Mouse (Mus musculus): ENCODE measurements around the gene Nek10. TPM values are rescaled to one million over a fixed set of nuclear protein-coding genes. Genes with fewer than 3 reads are reported as not detected.
"Not testable (repeated sequence)": the region's sequence is repeated elsewhere in the genome, so short reads cannot be mapped to it uniquely, and the experiment has no call there.

The Nek10 gene
- polyA plus RNA-seq, 1 experiment from 2014 or later, result 0.04 TPM

DNA sequence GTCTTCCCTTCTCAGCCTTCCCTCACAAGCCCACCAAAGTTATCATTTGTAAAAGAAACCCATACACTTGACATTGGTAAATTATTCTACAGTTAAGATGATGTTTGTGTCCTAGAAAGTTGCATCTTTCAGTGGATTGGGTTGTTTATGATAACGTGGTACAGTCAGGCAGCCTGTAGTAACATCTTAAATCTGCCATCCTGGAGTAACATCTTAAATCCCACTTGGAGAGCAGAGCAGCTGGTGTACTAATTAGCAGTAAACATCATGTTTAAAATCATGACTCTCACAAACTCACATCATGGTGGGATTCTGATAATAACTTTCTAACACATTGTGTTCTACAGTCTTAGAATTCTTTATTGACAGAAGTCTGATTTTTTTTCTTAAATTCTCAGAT is 148.6 kb downstream of the Nek10 start:
- H3K9me3 ChIP-seq (ENCODE audit: control insufficient read depth, low read length), result no peaks in the 10 kb centered on the region

DNA sequence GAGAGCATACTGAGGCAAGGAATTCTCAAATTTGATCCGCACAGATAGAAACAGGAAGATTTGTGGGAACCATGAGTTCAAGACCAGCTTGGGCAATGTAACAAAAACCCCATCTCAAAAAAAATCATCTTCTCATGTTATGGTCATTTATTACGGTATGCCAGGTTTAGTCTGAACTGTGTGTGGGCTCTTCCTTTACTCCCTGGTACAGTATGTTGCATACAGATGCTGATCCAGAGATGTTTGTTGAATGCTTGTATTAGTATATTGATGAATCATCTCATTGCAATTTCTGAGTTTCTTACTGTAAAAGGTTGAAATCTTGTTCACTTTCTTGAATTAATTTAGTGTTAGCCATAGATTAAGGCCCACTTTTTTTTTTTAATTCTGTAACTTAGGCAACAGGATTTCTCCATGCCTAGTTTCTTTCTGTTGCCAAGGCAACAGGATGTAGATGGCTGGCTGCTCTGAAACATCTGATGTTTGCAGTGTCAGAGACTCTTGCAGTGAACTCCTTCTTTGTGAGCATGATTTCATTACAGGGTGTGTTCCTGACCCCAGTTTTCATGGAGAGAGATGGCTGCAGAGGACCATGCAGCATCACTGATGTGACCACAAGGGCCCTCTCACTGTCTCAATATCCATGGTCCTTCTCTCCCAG is 156.7 kb downstream of the Nek10 start:
- Histone ChIP-seq H3K27me3 (replicated peaks; ENCODE audit: control insufficient read depth, insufficient read depth, low read length) (no peaks in the 10 kb centered on the region), H3K4me2 (ENCODE audit: low read length) (no peak overlapping the region)
- WGBS, result 89% methylated on average over 2 of the region's 2 CpGs

More for the DNA sequence above, 148.6 kb downstream of the Nek10 start:
- no peak for DNase-seq (ENCODE audit: low spot score)
- Histone ChIP-seq H3K27ac (ENCODE audit: low read depth) (no peak overlapping the region), H3K4me1 (replicated peaks; ENCODE audit: control insufficient read depth, insufficient read depth, low read length) (no peaks in the 10 kb centered on the region), H3K36me3 (ENCODE audit: control insufficient read depth, insufficient read depth, low read length) (no peaks in the 10 kb centered on the region), H3K27me3 (replicated peaks; ENCODE audit: control insufficient read depth, insufficient read depth, low read length) (no peaks in the 10 kb centered on the region), H3K4me2 (ENCODE audit: low read length) (no peak overlapping the region), H3K9ac (ENCODE audit: low read length) (no peak overlapping the region), H3K4me3 (ENCODE audit: low read depth, low read length) (no peak overlapping the region)
- WGBS, result 72% methylated on average over 1 of the region's 1 CpGs
- ATAC-seq (replicated peaks; ENCODE audit: low FRiP score, low TSS enrichment, low read depth), result no peak

GRCm38 (mm10) chr14:14960441-14960988 is 157.3 kb downstream of the Nek10 start:
- H3K4me2 ChIP-seq (ENCODE audit: low read length), result no peak overlapping the region
- no peaks in the 10 kb centered on the region for H3K9me3 ChIP-seq (ENCODE audit: control insufficient read depth, low read length)
- no peak overlapping the region for H3K4me3 ChIP-seq (ENCODE audit: low read depth, low read length)
- WGBS, result 76% methylated on average over 2 of the region's 2 CpGs
- H3K27ac ChIP-seq (ENCODE audit: low read depth), result no peak overlapping the region
- H3K27me3 ChIP-seq (replicated peaks; ENCODE audit: control insufficient read depth, insufficient read depth, low read length), result no peaks in the 10 kb centered on the region
- H3K9ac ChIP-seq (ENCODE audit: low read length), result no peak overlapping the region
- no peaks in the 10 kb centered on the region for H3K4me1 ChIP-seq (replicated peaks; ENCODE audit: control insufficient read depth, insufficient read depth, low read length)
- DNase-seq (ENCODE audit: low spot score) (no peak), ATAC-seq (replicated peaks; ENCODE audit: low FRiP score, low TSS enrichment, low read depth) (no peak)
- no peaks in the 10 kb centered on the region for H3K36me3 ChIP-seq (ENCODE audit: control insufficient read depth, insufficient read depth, low read length)

More for the DNA sequence above, 156.7 kb downstream of the Nek10 start:
- no peak for ATAC-seq (replicated peaks; ENCODE audit: low FRiP score, low TSS enrichment, low read depth)
- DNase-seq (ENCODE audit: low spot score), result no peak
- no peak overlapping the region for H3K4me3 ChIP-seq (ENCODE audit: low read depth, low read length)
- H3K36me3 ChIP-seq (ENCODE audit: control insufficient read depth, insufficient read depth, low read length), result no peaks in the 10 kb centered on the region
- no peak overlapping the region for H3K9ac ChIP-seq (ENCODE audit: low read length)
- H3K9me3 ChIP-seq (ENCODE audit: control insufficient read depth, low read length), result no peaks in the 10 kb centered on the region
- H3K27ac ChIP-seq (ENCODE audit: low read depth), result no peak overlapping the region
- H3K4me1 ChIP-seq (replicated peaks; ENCODE audit: control insufficient read depth, insufficient read depth, low read length), result no peaks in the 10 kb centered on the region

DNA sequence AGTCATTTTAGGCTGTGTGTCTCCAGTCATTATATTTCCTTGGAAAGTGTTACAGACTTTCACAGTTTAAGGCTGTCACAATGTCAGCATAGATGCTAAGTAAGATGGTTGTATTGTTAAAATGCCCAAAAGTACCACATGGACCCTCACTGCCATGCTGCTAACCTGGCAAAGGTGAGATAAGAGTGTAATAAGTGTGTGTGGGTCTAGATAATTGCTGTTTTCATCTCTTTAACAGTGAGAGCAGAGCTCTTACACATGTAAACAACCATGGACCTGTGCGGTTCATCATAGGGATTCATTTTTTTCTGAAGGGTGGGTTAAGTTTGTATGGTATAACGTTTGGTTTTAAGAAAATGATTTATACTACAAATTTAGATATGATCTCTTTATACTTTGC is 167.4 kb downstream of the Nek10 start:
- 61% methylated on average over 2 of the region's 2 CpGs for WGBS
- ATAC-seq (replicated peaks; ENCODE audit: low FRiP score, low TSS enrichment, low read depth) (no peak), DNase-seq (ENCODE audit: low spot score) (no peak)
- Histone ChIP-seq H3K27me3 (replicated peaks; ENCODE audit: control insufficient read depth, insufficient read depth, low read length) (no peaks in the 10 kb centered on the region), H3K36me3 (ENCODE audit: control insufficient read depth, insufficient read depth, low read length) (no peaks in the 10 kb centered on the region), H3K9me3 (ENCODE audit: control insufficient read depth, low read length) (no peaks in the 10 kb centered on the region), H3K4me1 (replicated peaks; ENCODE audit: control insufficient read depth, insufficient read depth, low read length) (no peaks in the 10 kb centered on the region), H3K9ac (ENCODE audit: low read length) (no peak overlapping the region), H3K27ac (ENCODE audit: low read depth) (no peak overlapping the region), H3K4me3 (ENCODE audit: low read depth, low read length) (no peak overlapping the region), H3K4me2 (ENCODE audit: low read length) (no peak overlapping the region)

- no peaks in the 10 kb centered on the region for H3K9me3 ChIP-seq (ENCODE audit: control insufficient read depth, low read length)
- no peak overlapping the region for H3K9ac ChIP-seq (ENCODE audit: low read length)
- H3K4me1 ChIP-seq (replicated peaks; ENCODE audit: control insufficient read depth, insufficient read depth, low read length), result no peaks in the 10 kb centered on the region
- ATAC-seq (replicated peaks; ENCODE audit: low FRiP score, low TSS enrichment, low read depth) (no peak), DNase-seq (ENCODE audit: low spot score) (no peak)
- 70% methylated on average over 4 of the region's 4 CpGs for WGBS
- no peaks in the 10 kb centered on the region for H3K36me3 ChIP-seq (ENCODE audit: control insufficient read depth, insufficient read depth, low read length)
- H3K4me3 ChIP-seq (ENCODE audit: low read depth, low read length), result no peak overlapping the region
- no peaks in the 10 kb centered on the region for H3K27me3 ChIP-seq (replicated peaks; ENCODE audit: control insufficient read depth, insufficient read depth, low read length)
- no peak overlapping the region for H3K27ac ChIP-seq (ENCODE audit: low read depth)
- no peak overlapping the region for H3K4me2 ChIP-seq (ENCODE audit: low read length)
These were observed 167.8 kb downstream of the Nek10 start for GRCm38 (mm10) chr14:14971056-14971455.

DNA sequence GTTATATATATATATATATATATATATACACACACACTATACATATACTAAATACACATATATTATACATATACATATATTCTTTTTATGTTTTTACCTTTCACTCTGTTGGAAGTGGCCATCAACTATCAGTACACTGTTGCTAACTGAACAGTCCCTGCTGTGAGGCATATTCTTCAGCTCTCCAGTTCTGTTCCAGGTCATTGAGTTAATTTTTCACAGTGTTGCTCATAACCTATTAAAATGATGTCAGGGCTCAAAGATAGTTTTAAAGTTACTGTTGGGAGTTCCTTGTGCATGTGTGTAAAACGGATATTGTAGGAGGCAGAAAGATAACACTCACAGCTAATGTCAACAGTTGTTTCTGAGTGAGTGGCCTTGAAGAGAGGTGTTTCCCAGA is 170.9 kb downstream of the Nek10 start:
- Histone ChIP-seq H3K4me1 (replicated peaks; ENCODE audit: control insufficient read depth, insufficient read depth, low read length) (no peaks in the 10 kb centered on the region), H3K27me3 (replicated peaks; ENCODE audit: control insufficient read depth, insufficient read depth, low read length) (no peaks in the 10 kb centered on the region), H3K4me3 (ENCODE audit: low read depth, low read length) (no peak overlapping the region), H3K27ac (ENCODE audit: low read depth) (no peak overlapping the region), H3K36me3 (ENCODE audit: control insufficient read depth, insufficient read depth, low read length) (no peaks in the 10 kb centered on the region), H3K4me2 (ENCODE audit: low read length) (no peak overlapping the region), H3K9me3 (ENCODE audit: control insufficient read depth, low read length) (no peaks in the 10 kb centered on the region), H3K9ac (ENCODE audit: low read length) (no peak overlapping the region)
- DNase-seq (ENCODE audit: low spot score) (no peak), ATAC-seq (replicated peaks; ENCODE audit: low FRiP score, low TSS enrichment, low read depth) (peak; percentile 55; the same call in 1 of the 2 replicates)
- WGBS, result 49% methylated on average over 1 of the region's 1 CpGs

GRCm38 (mm10) chr14:14984106-14984505 is 180.9 kb downstream of the Nek10 start:
- not testable (repeated sequence) for H3K27me3 ChIP-seq (replicated peaks; ENCODE audit: control insufficient read depth, insufficient read depth, low read length); ATAC-seq (replicated peaks; ENCODE audit: low FRiP score, low TSS enrichment, low read depth); H3K4me3 ChIP-seq (ENCODE audit: low read depth, low read length); H3K9me3 ChIP-seq (ENCODE audit: control insufficient read depth, low read length); H3K4me1 ChIP-seq (replicated peaks; ENCODE audit: control insufficient read depth, insufficient read depth, low read length); H3K9ac ChIP-seq (ENCODE audit: low read length); H3K36me3 ChIP-seq (ENCODE audit: control insufficient read depth, insufficient read depth, low read length); DNase-seq (ENCODE audit: low spot score); H3K27ac ChIP-seq (ENCODE audit: low read depth); H3K4me2 ChIP-seq (ENCODE audit: low read length)
- WGBS, result 25% methylated on average over 1 of the region's 1 CpGs

- H3K27me3 ChIP-seq (replicated peaks; ENCODE audit: control insufficient read depth, insufficient read depth, low read length), result no peaks in the 10 kb centered on the region
- WGBS, result 43% methylated on average over 11 of the region's 11 CpGs
- DNase-seq (ENCODE audit: low spot score) (peak; percentile 86), ATAC-seq (replicated peaks; ENCODE audit: low FRiP score, low TSS enrichment, low read depth) (peak; percentile 85)
- no peak overlapping the region for H3K4me2 ChIP-seq (ENCODE audit: low read length)
- no peak overlapping the region for H3K27ac ChIP-seq (ENCODE audit: low read depth)
- H3K9ac ChIP-seq (ENCODE audit: low read length), result no peak overlapping the region
- no peaks in the 10 kb centered on the region for H3K36me3 ChIP-seq (ENCODE audit: control insufficient read depth, insufficient read depth, low read length)
- no peaks in the 10 kb centered on the region for H3K4me1 ChIP-seq (replicated peaks; ENCODE audit: control insufficient read depth, insufficient read depth, low read length)
- H3K9me3 ChIP-seq (ENCODE audit: control insufficient read depth, low read length), result no peaks in the 10 kb centered on the region
- H3K4me3 ChIP-seq (ENCODE audit: low read depth, low read length), result no peak overlapping the region
These were observed 181.8 kb downstream of the Nek10 start for GRCm38 (mm10) chr14:14984710-14985647.
